Mouse (Mus musculus) layer of hippocampus, adult 18-20 months (tissue): ENCODE measurements around the gene Kcnj6. TPM values are rescaled to one million over a fixed set of nuclear protein-coding genes. Genes with fewer than 3 reads are reported as not detected.

Experiments used
- DNase-seq, 2 experiments: peaks; one replicate each; pipeline ENCODE4 v3.0.0; 2022; ENCODE audit warnings: low spot score in 2 of 2
- total RNA-seq, 2 experiments: library from RNA; stranded (reverse); gene quantifications; 2 replicates each; pipeline ENCODE4 v1.2.3; 2021

The Kcnj6 gene
- total RNA-seq, 2 experiments from 2014 or later, result 110 to 117 TPM

DNA sequence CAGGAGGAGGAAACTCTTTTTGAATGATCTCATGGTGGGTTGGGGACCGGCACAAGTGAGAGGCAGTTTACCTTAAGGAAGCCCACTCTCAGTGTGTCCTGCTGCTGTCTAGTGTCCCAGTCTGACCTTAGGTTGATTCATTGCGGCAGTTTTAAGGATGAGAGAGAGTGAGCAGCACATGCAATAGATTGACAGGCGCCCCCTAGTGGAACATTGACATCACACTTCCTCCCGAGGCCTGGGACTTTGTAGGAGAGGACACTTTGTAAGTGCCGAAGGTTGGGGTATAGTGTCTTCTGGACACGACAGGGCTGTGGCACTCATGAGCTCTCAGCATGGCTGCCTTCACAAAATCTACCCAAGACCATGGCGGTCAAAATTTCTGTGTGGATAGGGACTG lies 213.8 kb downstream of the Kcnj6 start:
- no peak for DNase-seq

GRCm38 (mm10) chr16:94782110-94782946 lies 215.2 kb downstream of the Kcnj6 start:
- DNase-seq, result peak; percentile 55 to 78

- no peak for DNase-seq
Observed at GRCm38 (mm10) chr16:94773928-94774327, 223.6 kb downstream of the Kcnj6 start.

DNA sequence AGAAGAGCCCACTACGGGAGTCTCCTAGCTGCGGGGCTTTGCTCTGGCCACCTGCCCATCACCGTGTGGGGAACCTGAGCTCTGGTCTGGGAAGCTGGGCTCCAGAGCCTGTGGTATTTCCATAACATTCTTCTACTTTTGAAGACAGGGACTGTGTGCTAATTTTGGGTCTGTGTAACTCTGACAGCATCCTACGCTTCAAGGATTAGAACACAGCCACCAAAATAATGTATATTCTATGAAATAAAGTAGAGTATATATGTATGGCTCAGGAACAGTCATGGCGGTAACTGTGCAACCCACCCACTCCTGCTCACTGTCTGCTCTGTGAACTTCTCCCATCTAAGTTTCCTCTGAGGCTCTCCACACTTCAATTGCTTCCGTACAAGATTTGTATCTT lies 229.9 kb downstream of the Kcnj6 start:
- no peak for DNase-seq

GRCm38 (mm10) chr16:94765129-94765528 lies 232.4 kb downstream of the Kcnj6 start:
- no peak for DNase-seq

GRCm38 (mm10) chr16:94760732-94761131 lies 236.8 kb downstream of the Kcnj6 start:
- no peak for DNase-seq

- no peak for DNase-seq
Observed at GRCm38 (mm10) chr16:94759761-94760160, 237.7 kb downstream of the Kcnj6 start.

GRCm38 (mm10) chr16:94758606-94759005 lies 238.9 kb downstream of the Kcnj6 start:
- no peak for DNase-seq

- peak in 1 of 2 experiments; percentile 27 for DNase-seq
Observed at GRCm38 (mm10) chr16:94756352-94756751, 241.1 kb downstream of the Kcnj6 start.

DNA sequence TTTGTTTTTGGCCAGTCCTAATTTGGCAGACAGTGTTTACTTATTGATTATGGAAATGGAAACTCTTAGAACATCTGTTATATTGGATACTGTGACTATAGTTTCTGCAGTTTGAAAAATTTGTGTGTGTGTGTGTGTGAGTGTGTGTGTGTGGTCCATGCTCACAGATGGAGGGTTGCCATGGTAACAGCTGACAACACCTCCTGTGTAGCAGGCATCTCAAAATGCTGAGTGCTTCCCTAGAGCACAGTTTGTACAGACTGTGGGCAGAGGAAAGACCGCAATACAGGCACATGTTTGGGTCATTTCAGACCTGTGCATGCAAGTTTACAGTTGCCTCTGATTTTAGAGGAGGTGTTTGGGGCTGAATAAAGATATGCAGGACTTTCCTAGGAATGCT lies 244.0 kb downstream of the Kcnj6 start:
- peak; percentile 71 to 86 for DNase-seq

DNA sequence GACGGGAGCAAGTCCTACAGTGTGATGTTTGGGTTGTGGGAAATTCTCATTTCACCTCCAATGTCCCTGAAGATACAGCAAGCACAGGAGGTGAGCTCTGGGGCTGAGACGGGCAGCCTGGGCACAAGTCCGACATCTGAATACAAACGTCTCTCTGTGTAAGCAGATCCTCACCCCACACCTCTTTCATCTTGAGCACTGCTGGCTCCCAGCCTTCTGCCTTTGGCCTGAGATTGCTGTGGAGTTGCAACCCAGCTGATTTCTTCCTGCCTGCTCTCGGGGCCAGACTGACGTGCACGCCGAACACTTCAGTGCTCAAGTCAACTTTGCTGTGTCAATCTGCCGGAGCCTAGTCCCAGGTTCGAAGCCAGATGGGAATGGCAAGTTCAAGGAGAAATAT lies 244.7 kb downstream of the Kcnj6 start:
- DNase-seq, result no peak

DNA sequence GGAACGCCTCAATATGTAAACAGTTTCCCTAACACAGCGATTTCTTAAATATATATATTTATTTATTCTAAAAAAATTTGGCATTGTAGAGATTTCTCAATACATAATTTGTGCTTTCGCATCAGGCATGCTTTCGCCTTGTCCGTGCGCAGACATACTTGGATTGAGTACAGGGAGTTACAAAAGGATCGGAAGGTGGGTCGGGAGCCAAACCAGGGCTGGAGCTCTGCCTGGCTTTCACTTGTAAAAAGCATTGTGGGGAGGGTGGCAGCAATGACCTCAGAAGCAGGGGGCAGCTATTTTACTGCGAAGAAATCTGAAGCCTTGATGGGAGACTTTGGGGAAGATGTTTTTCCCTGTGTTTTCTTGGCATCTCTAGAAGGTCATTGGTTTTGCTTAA lies 252.5 kb downstream of the Kcnj6 start:
- no peak for DNase-seq

DNA sequence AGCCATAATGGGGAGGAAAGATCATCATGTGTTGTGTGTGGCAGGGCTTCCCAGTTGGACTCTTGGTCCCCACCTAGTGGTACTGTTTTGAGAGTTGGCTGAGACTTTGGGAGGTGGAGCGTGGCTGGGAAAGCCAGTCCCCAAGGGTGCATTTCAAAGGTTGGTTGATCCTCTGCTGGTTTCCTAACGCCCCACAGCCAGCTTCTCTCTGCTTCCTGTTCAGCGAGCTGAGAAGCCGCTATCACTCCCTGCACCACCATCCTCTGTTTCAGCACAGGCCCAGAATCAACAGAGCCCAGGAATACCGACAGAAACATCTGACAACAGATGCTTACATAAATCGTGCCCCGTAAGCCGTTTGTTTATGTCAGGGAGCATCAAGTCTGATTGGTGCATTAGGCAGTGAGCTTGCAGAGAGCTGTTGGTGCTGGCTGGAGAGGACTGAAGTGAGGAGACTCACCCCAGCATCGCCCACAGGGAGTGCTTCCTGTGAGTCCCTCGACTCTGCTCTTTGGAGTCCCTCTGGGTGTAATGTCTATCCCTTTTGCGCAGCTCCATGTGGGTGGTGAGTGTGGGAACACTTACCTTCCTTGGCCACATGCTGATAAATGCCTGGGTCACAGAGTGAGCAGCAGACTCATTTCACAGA lies 253.5 kb downstream of the Kcnj6 start:
- DNase-seq, result peak; percentile 25 to 61

DNA sequence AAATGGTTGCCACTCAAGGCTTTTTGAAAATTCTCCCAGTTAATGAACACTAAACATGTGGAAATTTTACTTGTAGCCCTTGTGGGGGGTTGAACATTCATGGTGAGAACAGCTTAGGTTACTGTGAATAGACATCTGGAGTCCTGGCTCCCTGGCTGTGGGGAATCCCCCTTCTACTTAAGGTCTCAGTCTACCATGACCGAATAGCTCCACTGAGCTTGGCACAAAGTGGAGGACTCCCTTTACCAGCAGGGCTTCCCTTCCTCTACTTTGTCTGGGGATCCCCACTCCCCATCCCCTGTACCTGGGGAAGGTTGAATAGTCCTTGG lies 260.2 kb downstream of the Kcnj6 start:
- no peak for DNase-seq

DNA sequence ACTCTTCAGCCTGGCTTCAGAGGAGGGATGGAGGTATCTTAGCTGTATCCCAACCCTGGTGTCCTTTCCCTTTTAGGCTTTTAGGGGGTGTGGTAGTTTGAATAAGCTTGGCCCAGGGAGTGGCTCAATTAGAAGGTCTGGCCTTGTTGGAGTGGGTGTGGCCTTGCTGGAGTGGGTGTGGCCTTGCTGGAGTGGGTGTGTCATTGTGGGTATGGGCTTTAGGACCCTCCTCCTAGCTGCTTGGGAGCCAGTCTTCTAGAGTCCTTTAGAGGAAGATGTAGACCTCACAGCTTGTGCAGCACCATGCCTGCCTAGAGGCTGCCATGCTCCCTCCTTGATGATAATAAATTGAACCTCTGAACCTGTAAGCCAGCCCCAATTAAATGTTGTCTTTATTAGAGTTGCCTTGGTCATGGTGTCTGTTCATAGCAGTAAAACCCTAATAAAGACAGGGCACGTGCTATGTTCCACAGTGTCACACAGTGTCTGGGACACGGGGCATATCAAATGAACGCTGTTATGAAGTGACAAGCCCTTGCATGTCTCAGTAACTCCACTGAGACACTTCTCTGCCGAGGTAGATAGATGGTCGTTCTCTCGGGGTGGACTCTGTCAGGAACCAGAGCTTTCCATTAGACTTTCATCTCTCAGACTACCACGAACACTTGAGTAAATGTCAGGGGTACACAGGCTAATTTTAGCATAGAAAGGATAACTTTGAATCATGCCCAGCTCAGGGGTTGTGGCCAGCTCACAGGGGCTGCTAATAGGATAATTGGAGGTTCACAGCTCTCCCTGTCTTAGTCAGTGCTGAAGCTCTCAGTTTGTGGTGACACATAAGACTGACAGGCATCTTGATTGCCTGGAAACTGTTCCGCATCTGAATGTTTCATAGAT lies 260.8 kb downstream of the Kcnj6 start:
- DNase-seq, result no peak

DNA sequence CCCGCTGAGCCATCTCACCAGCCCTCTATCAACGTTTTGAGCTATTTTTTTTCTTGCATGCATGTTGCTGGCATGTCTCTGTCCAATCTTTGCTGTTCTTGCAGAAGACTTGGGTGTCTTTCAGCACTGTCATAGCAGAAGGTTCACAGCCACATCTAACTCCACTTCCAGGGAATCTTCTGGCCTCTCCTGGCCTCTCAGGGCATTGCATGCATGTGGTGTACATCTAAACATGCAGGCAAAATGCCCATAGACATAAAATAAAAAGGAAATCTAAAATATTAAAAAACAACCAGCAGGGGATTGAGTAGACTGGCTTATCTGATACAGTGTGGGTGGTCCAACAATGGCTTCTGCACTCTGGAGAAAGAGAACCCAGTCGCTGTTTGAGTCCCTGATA lies 262.0 kb downstream of the Kcnj6 start:
- no peak for DNase-seq

DNA sequence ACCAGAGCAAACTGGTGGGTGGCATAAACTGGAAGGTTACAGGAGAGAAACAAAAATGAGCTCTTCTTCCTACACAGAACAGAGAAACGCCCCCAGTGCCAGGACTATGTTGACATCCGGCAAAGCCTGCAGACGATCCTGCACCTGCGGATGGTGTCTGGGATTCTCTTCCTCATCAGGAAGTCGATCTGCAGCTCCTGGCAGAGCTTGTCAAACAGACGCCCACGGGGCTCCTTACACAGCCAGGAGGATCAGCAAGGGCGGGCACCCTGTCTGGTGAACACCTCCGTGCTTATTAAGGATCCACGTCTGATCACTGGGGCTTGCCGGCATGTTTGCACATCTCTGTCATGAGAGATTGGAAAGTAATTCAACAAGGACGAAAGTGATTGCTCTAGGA lies 266.5 kb downstream of the Kcnj6 start:
- DNase-seq, result peak in 1 of 2 experiments; percentile 37

DNA sequence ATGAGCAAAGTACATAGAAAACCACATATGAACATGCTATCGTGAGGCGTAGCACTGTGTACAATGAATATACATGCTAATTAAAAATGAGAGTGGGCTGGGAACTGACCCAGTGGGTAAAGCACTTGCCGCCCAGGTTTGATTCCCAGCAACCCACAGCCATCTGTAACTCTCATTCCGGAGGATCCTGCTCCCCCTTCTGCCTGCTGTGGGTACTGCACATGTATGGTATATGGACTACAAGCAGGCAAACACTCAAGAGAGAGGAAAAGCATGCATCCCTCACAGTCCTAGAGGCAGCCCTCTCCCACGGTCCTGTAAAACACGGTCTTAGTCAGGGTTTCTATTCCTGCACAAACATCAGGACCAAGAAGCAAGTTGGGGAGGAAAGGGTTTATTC lies 268.3 kb downstream of the Kcnj6 start:
- DNase-seq, result no peak

- peak; percentile 40 to 74 for DNase-seq
Observed at GRCm38 (mm10) chr16:94724747-94725211, 272.7 kb downstream of the Kcnj6 start.

DNA sequence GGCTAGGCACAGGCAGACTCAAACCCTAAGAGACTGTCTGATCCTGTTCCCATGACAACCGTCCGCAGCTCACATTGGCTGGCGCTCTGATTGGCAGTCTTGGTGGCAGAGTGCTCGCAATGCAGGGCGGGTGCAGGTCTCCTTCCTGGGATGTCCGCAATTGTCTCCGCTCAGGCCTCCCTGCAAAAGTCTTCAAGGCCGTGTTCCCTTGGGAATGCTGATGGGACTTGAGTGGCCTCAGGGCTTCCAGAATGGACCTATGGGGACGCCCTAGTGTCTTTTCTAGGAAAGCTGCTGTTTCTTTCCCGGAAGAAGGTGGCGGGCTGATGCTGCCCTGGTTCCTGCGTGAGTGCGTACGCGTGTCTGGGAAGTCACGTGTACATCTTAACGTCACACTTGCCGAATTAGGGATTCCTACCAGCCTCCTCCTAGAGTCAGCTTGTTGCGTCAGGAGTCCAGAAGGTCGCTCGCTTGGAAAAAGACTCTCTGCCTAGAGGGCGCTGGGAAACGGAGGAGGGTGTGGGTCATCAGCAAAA lies 273.4 kb downstream of the Kcnj6 start:
- peak; percentile 88 to 95 for DNase-seq

DNA sequence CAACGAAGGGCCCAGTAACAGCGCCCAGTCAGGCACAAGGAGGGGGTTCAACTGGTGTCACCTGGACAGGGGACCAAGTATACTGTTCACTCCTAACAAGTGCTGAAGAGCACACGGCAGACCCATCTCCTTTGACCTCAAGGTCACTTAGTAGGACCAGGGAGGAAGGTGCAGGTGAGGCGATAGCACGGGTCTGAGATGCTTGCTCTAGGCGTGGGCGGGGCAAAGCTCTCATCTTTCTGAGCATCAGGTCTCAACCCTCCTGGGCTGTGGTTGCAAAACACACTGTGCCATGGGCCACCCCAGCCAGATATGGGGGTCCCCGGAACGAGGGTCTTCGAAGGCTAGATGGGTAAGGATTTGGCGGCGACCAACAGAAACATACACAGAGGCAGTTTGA lies 274.6 kb downstream of the Kcnj6 start:
- no peak for DNase-seq
